In the genomic region with DNA sequence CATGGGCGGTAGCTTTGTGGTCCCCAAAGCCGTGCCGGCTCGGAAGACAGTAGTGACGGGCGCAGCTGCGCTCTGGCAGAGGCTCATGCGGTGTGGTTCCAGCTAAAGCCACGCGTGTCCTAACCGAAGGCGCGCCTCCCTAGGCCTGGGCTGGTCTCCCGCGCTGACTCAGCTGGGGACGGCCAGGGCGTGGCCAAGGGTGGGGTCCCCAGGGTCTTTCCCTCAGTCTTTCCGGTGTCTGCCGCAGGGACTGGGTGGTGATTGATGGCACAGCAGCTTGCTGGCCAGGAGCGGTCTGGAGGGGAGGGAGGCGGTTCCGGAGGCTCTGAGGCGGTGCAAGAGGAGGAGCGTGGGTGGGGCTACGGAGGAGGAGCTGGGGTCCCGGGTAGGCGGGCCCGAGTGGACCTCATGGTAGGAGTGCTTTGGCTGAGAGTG, we compare ENCODE assay signal across 1 mouse cellular context.
A peak's percentile ranks its signal among the peaks of the same experiment; 100 is the strongest.
TF ChIP-seq lines count a peak whose summit lies in the region.

No protein-coding gene starts in this region.

TF ChIP-seq in CH12.LX, 34 proteins besides CTCF, POLR2A, EP300 and RAD21 (continued from another document):
- TF ChIP-seq ZKSCAN1 (IDR thresholded peaks at IDR 0.05; ENCODE audit: borderline replicate concordance, low read depth, low read length), result no peak
- TF ChIP-seq ZNF384 (IDR thresholded peaks at IDR 0.05; ENCODE audit: low read depth, low read length), result no peak
- peak; percentile 93 for TF ChIP-seq MAFK (IDR thresholded peaks at IDR 0.05; ENCODE audit: insufficient replicate concordance, low read length)
- TF ChIP-seq MYC (IDR thresholded peaks at IDR 0.05; ENCODE audit: low read depth, low read length), result peak; percentile 16; the same call in 1 of the 2 replicates
- no peak for TF ChIP-seq JUND (conservative IDR thresholded peaks at IDR 0.05; ENCODE audit: low read depth, low read length)
- no peak for TF ChIP-seq TBP (conservative IDR thresholded peaks at IDR 0.05; ENCODE audit: low read depth, low read length)
- no peak for TF ChIP-seq RCOR1 (conservative IDR thresholded peaks at IDR 0.05; ENCODE audit: low read depth, low read length)
- TF ChIP-seq PAX5 (IDR thresholded peaks at IDR 0.05; ENCODE audit: low read length), result no peak
- TF ChIP-seq NRF1 (IDR thresholded peaks at IDR 0.05; ENCODE audit: low read depth, low read length), result peak; percentile 42; the same call in 1 of the 2 replicates
